Mouse (Mus musculus): ENCODE data around the gene Tmie.

Gene Tmie

GRCm38 (mm10) chr9:110887388-110888303 lies 7.7 kb upstream of the Tmie start:
- no peak for DNase-seq

GRCm38 (mm10) chr9:110881953-110882352 lies 2.0 kb upstream of the Tmie start:
- DNase-seq = peak; percentile 69

DNA sequence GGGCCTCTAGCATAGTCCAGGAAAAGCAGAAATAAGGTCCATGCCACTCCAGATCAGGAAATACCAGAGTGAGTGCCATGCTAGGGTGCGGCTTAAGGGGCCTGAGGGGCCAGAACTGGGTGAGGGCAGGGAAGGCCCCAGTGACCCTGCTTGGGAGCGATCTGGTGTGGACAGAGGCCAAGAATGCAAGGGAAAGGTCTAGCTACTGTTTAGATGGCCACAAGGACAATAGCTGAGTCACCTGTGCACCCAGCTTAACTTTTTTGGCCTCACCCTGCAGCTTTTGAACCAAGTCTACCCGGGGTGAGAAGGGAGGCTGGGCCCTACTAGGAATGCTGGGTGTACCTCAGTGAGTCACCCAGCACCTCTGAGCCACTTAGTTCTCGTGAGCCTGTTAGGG lies 859 bp upstream of the Tmie start:
- peak; percentile 58 for DNase-seq

DNA sequence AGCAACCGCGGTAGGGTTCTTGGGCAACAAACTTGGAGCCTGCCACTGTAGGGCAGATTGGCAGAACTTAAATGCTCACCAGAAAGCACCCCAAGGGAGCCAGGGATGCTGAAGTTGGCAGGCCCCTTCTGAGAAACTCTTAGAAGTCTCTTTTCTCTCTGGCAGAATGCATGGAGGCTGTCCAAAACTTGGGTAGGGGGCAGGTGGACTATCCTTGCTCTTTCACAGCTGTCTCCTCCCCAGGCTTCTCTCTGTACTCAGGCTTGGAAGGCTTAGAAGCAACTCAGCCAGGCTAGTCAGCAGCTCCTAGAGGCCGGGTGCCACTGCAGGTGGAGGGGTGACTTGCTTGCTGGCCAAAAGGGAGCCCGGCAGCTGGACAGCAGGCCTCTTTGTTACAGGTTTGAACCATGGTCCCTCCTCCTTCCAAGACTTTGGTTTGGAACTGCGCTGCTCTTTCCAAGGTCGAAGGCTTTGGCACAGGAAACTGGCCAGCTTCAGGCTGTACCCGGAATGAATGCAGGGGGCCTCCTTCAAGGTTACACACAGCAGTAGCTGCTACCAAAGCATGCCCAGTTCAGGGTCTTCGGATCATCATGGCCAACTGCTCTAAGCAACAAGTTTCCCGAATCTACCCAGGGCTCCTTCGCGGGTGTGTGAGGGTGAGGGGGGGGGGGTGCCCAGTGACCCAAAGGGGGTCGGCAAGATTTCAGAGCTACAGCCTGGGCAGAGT lies 557 bp downstream of the Tmie start, which contains the start of gene Als2cl:
TSS of gene Als2cl (plus strand) at position 680 of the 730 bp plus-strand sequence.
- DNase-seq = peak; percentile 74

- peak; percentile 72 for DNase-seq
These were observed 2.0 kb downstream of the Tmie start for GRCm38 (mm10) chr9:110877888-110878287.

- DNase-seq = no peak
These were observed 2.6 kb downstream of the Tmie start for GRCm38 (mm10) chr9:110877353-110877752.

- DNase-seq = peak; percentile 56
These were observed 4.6 kb downstream of the Tmie start for GRCm38 (mm10) chr9:110875288-110875695.

- no peak for DNase-seq
These were observed 5.2 kb downstream of the Tmie start for GRCm38 (mm10) chr9:110874660-110875191.

GRCm38 (mm10) chr9:110873681-110874659 lies 5.9 kb downstream of the Tmie start:
- DNase-seq = peak; percentile 84

DNA sequence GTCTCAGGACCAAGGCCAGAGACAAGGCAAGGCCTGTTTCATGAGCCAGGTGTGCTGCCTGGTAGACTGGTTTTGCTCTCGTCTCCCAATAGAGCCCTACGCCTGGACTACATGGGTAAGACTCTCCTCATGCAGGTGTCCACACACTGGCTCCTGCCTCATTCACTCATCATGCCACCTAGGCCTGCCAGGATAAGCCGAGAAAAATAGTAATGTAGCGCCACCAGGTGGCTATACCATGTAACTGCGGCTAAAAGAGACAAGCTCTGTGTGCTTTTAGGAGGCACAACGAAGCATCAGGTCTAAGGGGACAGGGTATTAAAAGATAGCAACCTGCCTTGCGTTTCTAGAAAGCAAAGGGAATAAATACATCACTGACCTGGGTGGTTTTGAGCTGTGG lies 8.9 kb downstream of the Tmie start:
- DNase-seq = peak; percentile 64

DNA sequence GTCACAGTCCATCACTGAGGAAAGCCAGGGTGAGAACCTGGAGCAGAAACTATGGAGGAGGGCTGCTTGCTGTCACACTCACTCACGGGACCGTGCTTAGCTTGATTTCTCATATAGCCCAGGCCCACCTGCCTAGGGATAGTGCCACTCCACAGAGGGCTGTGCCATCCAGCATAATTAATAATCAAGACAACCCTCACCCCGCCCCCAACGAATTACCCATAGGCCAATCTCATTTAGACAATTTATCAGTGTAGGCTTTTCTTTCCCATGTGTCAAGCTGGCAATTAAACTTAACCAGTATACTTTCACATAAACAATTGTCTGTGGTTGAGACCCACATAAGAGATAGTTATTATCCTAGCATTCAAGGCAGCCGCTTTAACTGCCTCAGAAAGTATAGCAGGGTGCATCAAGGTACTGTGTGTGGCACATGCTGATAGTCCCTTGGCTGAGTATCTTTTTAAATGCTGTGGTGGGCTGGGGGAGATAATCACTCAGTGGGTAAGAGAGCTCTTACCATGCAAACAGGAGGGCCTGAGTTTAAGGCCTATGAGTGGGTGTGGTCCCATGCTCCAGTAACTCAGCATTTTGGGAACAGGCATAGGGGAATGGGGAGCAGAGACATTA lies 20.8 kb downstream of the Tmie start:
- DNase-seq = no peak

DNA sequence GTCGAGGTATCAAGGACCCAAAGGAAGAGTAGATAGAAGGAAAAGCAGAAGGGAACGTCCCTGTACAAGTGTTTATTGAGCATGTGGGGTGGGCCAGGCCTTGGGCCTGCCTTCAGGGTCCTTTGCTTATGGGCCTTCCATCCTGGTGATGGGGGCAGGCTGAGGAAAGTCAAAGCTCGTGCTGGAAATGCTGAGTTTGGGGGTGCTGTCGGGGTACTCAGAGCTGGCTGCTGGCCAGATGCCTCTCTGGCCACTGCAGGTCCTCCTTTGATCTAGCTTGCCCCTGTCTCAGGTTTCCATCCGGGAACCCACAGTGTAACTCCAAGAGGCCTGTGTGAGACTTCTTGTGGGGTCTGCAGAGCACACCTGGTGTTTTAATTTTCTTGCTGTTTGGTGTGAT lies 21.4 kb downstream of the Tmie start:
- no peak for DNase-seq

DNA sequence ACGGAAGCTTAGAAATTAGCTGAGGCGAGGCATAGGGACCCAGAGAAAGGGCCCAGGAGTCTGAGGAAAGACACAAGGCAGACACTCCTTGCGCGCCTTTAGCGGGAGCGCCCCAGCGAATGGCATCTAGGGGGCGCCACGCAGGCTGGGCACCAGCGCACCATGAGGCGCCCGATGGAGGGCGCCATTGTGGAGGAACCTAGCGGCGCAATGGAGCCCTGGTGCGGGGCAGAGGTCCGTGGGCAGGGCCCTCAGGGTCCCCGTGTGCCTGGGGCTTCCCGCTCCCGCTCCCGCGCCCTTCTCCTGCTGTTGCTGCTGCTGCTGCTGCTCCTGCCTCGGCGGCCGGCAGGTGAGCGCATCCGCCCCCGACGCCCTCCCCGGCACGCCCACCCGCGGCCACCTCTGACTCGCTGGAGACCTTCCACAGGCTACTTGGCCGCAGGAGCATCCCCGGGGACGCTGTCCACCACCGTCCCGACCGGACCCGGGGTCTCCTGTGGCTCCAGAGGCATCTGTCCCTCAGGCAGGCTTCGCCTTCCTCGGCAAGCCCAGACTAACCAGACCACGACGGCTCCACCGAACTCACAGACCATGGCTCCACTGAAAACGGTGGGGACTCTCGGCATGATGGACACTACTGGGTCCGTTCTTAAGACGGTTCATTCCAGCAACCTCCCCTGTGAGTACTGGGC lies 22.0 kb downstream of the Tmie start, which contains the start of gene Prss50:
TSS of gene Prss50 (plus strand) at position 187 of the 692 bp plus-strand sequence.
- DNase-seq = no peak

GRCm38 (mm10) chr9:110856920-110857319 lies 23.0 kb downstream of the Tmie start:
- DNase-seq = peak; percentile 53

DNA sequence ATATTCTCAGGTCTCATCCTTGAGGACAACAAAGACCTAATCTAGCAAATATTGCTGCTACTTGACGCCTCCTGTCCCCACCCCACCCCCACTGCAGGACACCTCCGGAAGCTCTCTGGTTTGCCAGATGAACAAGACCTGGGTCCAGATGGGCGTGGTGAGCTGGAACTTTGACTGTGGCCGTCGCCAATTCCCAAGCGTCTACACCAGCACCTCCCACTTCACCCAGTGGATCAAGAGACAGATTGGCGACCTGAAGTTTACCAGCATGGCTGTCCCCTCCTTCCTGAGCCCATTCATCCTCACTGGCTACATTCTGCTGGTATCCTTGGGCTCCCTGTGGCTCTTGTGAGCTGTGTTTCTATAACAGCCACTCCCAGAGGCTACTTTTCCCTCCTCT lies 24.0 kb downstream of the Tmie start:
- DNase-seq = no peak

GRCm38 (mm10) chr9:110849162-110849561 lies 30.8 kb downstream of the Tmie start:
- no peak for DNase-seq

- no peak for DNase-seq
These were observed 35.7 kb downstream of the Tmie start, which contains the start of gene Prss46 for GRCm38 (mm10) chr9:110844206-110844605. Gene Prss46, plus strand, starts transcription at chr9:110844506.

- peak; percentile 47 for DNase-seq
These were observed 38.5 kb downstream of the Tmie start for GRCm38 (mm10) chr9:110841438-110841837.

DNA sequence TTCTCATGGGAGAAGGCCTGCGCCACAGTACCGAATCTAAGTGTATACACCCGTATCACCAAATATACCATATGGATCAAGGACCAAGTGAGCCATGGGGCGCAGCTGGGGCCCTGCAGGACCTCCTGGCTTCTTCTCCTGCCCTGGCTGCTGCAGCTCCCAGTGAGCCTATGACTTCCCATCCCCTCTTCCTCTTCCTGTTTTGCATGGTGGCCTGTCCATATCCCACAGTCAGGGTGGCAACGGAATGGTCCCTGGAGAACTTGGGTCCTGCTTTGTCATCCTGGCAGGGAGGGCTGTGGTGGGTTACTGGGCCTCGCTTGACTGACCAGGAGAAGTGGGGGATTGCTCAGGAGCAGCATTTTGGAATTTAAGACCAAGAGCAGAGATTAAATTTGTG lies 39.0 kb downstream of the Tmie start:
- DNase-seq = no peak

GRCm38 (mm10) chr9:110836112-110836511 lies 43.8 kb downstream of the Tmie start:
- DNase-seq = no peak

GRCm38 (mm10) chr9:110834961-110835360 lies 45.0 kb downstream of the Tmie start:
- no peak for DNase-seq
